Mouse (Mus musculus) right cerebral cortex, postnatal 4 days (tissue): ENCODE results near the gene Homer2.
A peak's percentile ranks its signal among the peaks of the same experiment; 100 is the strongest.

Experiments used
- DNase-seq: peaks from one replicate; pipeline ENCODE4 v3.0.0-alpha.2; 2022

The Homer2 gene

GRCm38 (mm10) chr7:81649270-81649669 lies 58.1 kb downstream of the Homer2 start:
- no peak for DNase-seq

- DNase-seq = no peak
Measured at GRCm38 (mm10) chr7:81647959-81648358, 59.4 kb downstream of the Homer2 start.

- no peak for DNase-seq
Measured at GRCm38 (mm10) chr7:81644551-81645235, 62.6 kb downstream of the Homer2 start.

- DNase-seq = no peak
Measured at GRCm38 (mm10) chr7:81641101-81641500, 66.2 kb downstream of the Homer2 start.

GRCm38 (mm10) chr7:81632586-81632985 lies 74.7 kb downstream of the Homer2 start:
- DNase-seq = no peak

- DNase-seq = no peak
Measured at GRCm38 (mm10) chr7:81631261-81631660, 76.1 kb downstream of the Homer2 start.

- peak; percentile 24 for DNase-seq
Measured at GRCm38 (mm10) chr7:81626460-81626859, 80.9 kb downstream of the Homer2 start.

- no peak for DNase-seq
Measured at GRCm38 (mm10) chr7:81623767-81624166, 83.6 kb downstream of the Homer2 start.

GRCm38 (mm10) chr7:81622793-81623192 lies 84.5 kb downstream of the Homer2 start:
- no peak for DNase-seq

GRCm38 (mm10) chr7:81615031-81615430 lies 92.3 kb downstream of the Homer2 start:
- DNase-seq = no peak

GRCm38 (mm10) chr7:81612856-81613635 lies 94.3 kb downstream of the Homer2 start:
- no peak for DNase-seq

- no peak for DNase-seq
Measured at GRCm38 (mm10) chr7:81610125-81610524, 97.2 kb downstream of the Homer2 start.

GRCm38 (mm10) chr7:81606452-81606851 lies 100.9 kb downstream of the Homer2 start:
- no peak for DNase-seq

- no peak for DNase-seq
Measured at GRCm38 (mm10) chr7:81605489-81605888, 101.8 kb downstream of the Homer2 start.

- DNase-seq = no peak
Measured at GRCm38 (mm10) chr7:81604991-81605390, 102.3 kb downstream of the Homer2 start.

- no peak for DNase-seq
Measured at GRCm38 (mm10) chr7:81599379-81600280, 107.7 kb downstream of the Homer2 start.

GRCm38 (mm10) chr7:81597660-81598059 lies 109.7 kb downstream of the Homer2 start:
- no peak for DNase-seq

GRCm38 (mm10) chr7:81596086-81596485 lies 111.2 kb downstream of the Homer2 start:
- DNase-seq = no peak

- DNase-seq = no peak
Measured at GRCm38 (mm10) chr7:81595056-81595455, 112.3 kb downstream of the Homer2 start.

GRCm38 (mm10) chr7:81593387-81593786 lies 113.9 kb downstream of the Homer2 start:
- DNase-seq = no peak

GRCm38 (mm10) chr7:81592686-81593085 lies 114.6 kb downstream of the Homer2 start:
- DNase-seq = no peak

- no peak for DNase-seq
Measured at GRCm38 (mm10) chr7:81587238-81587637, 120.1 kb downstream of the Homer2 start.

GRCm38 (mm10) chr7:81585326-81585725 lies 122.0 kb downstream of the Homer2 start:
- DNase-seq = no peak
